Mouse (Mus musculus) hindbrain, postnatal 0 days (tissue): ENCODE measurements around the gene Rbm6. TPM values are rescaled to one million over a fixed set of nuclear protein-coding genes. Genes with fewer than 3 reads are reported as not detected.

Source experiments
- ATAC-seq: fragments of 200-750 bp; cut with Nextera tagmentation; 2 replicates; pipeline ENCODE4 v1.8.0; 2017; ENCODE audit warnings: mild to moderate bottlenecking, moderate TSS enrichment, moderate library complexity
- DNase-seq: peaks from one replicate; pipeline ENCODE4 v3.0.0-alpha.2; 2015; ENCODE audit warnings: low spot score
- H3K27ac ChIP-seq: fragments of 300-500 bp; sonication (generic); 2 replicates; pipeline ENCODE4 v1.5.1; 2014; ENCODE audit warnings: mild to moderate bottlenecking
- H3K27me3 ChIP-seq: fragments of 300-500 bp; sonication (generic); 2 replicates; pipeline ENCODE4 v1.6.1; 2014; ENCODE audit warnings: low read length, mixed read lengths; ENCODE audit not compliant: insufficient read depth
- H3K36me3 ChIP-seq: fragments of 300-500 bp; sonication (generic); 2 replicates; pipeline ENCODE4 v1.6.1; 2014; ENCODE audit warnings: low read length, mixed read lengths; ENCODE audit not compliant: insufficient read depth
- H3K4me1 ChIP-seq: fragments of 300-500 bp; sonication (generic); 2 replicates; pipeline ENCODE4 v1.6.1; 2014; ENCODE audit warnings: antibody characterized with exemption, low read length, mixed read lengths; ENCODE audit not compliant: insufficient read depth
- H3K4me2 ChIP-seq: fragments of 300-500 bp; sonication (generic); 2 replicates; pipeline ENCODE4 v1.6.1; 2014; ENCODE audit warnings: low read depth, mild to moderate bottlenecking, low read length, moderate library complexity, mixed read lengths
- H3K4me3 ChIP-seq: fragments of 300-500 bp; sonication (generic); 2 replicates; pipeline ENCODE4 v1.5.1; 2014; ENCODE audit warnings: low read length
- H3K9ac ChIP-seq: fragments of 300-500 bp; sonication (generic); replicated peaks from 2 replicates; pipeline ENCODE4 v1.6.1; 2014; ENCODE audit warnings: mild to moderate bottlenecking, low read length, moderate library complexity, mixed read lengths
- H3K9me3 ChIP-seq: fragments of 300-500 bp; sonication (generic); 2 replicates; pipeline ENCODE4 v1.6.1; 2016; ENCODE audit warnings: low read length, mixed read lengths
- CTCF ChIP-seq: IDR thresholded peaks from 2 replicates; pipeline ENCODE4 v1.5.1; 2016; ENCODE audit warnings: antibody characterized with exemption, control low read depth, low read depth
- WGBS: fragments of 180-500 bp; shearing (Covaris S2); extraction: QIAGEN DNeasy Blood & Tissue Kit; methylation state at CpG from one replicate; pipeline ENCODE4 v1.1.7; 2014; 5-methylcytosine and 5-hydroxymethylcytosine counted together
- polyA plus RNA-seq: library from polyadenylated mRNA; unstranded; fragments of >200 nt; fragmentation: Nextera tagmentation; extraction: Ambion mirVana; gene quantifications from 2 replicates; pipeline ENCODE4 v1.2.1, GENCODE M21; 2015
- total RNA-seq: library from RNA; depleted of rRNA; stranded (reverse); fragments of >200 nt; gene quantifications from 2 replicates; pipeline ENCODE4 v1.2.3, GENCODE M21; 2014

Gene Rbm6
- total and polyA plus RNA-seq, 2 experiments from 2014 or later: 55.0 to 62.3 TPM

- WGBS: 4% methylated on average over 44 of the region's 44 CpGs
- ATAC-seq: peak; percentile 67
- H3K27me3 ChIP-seq: no peaks in the 10 kb centered on the region
- H3K4me3 ChIP-seq: peak overlapping the region; percentile 37
- peak overlapping the region; percentile 59 for H3K4me2 ChIP-seq
- no peaks in the 10 kb centered on the region for H3K4me1 ChIP-seq
- H3K9ac ChIP-seq: peak overlapping the region; percentile 39
- H3K9me3 ChIP-seq: no peaks in the 10 kb centered on the region
- DNase-seq: peak; percentile 93
- peak overlapping the region; percentile 9; the same call in 1 of the 2 replicates for H3K27ac ChIP-seq
- TF ChIP-seq CTCF: peak; percentile 88
- no peaks in the 10 kb centered on the region; the same call in 1 of the 2 replicates for H3K36me3 ChIP-seq
Observed at GRCm38 (mm10) chr9:107900840-107901626, 28.0 kb upstream of the Rbm6 start.

- TF ChIP-seq CTCF: no peak
- Histone ChIP-seq H3K4me3 (no peak overlapping the region), H3K27me3 (no peaks in the 10 kb centered on the region), H3K9me3 (no peaks in the 10 kb centered on the region), H3K36me3 (no peaks in the 10 kb centered on the region; the same call in 1 of the 2 replicates), H3K4me1 (no peaks in the 10 kb centered on the region), H3K4me2 (no peak overlapping the region), H3K27ac (no peak overlapping the region), H3K9ac (no peak overlapping the region)
- ATAC-seq (no peak), DNase-seq (no peak)
- WGBS: 73% methylated on average over 12 of the region's 12 CpGs
Observed at GRCm38 (mm10) chr9:107899855-107900254, 26.8 kb upstream of the Rbm6 start.

DNA sequence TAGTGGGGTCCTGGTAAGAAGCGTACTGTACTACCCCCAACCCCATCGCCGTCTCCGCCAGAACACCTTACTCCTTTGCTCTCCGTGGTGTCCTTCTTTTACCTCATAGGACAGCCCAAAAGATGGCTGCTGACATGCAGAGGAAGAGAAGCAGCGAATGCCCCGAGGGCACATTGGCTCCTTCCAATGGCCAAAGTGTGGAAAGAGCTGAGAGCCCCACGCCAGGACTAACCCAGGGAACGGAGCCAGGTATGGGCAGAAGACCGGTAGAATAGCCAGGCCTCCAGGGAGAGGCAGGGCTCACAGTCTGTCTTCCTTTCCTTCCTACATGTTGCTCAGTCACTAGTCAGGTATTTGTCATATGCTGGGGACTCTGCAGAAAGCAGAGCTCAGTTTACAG, 25.5 kb upstream of the Rbm6 start:
- 86% methylated on average over 10 of the region's 10 CpGs for WGBS
- no peak for TF ChIP-seq CTCF
- no peak overlapping the region for H3K4me3 ChIP-seq
- H3K9ac ChIP-seq: no peak overlapping the region
- no peak overlapping the region for H3K4me2 ChIP-seq
- no peaks in the 10 kb centered on the region; the same call in 1 of the 2 replicates for H3K36me3 ChIP-seq
- ATAC-seq (no peak), DNase-seq (no peak)
- H3K27me3 ChIP-seq: no peaks in the 10 kb centered on the region
- H3K9me3 ChIP-seq: no peaks in the 10 kb centered on the region
- no peaks in the 10 kb centered on the region for H3K4me1 ChIP-seq
- no peak overlapping the region for H3K27ac ChIP-seq

DNA sequence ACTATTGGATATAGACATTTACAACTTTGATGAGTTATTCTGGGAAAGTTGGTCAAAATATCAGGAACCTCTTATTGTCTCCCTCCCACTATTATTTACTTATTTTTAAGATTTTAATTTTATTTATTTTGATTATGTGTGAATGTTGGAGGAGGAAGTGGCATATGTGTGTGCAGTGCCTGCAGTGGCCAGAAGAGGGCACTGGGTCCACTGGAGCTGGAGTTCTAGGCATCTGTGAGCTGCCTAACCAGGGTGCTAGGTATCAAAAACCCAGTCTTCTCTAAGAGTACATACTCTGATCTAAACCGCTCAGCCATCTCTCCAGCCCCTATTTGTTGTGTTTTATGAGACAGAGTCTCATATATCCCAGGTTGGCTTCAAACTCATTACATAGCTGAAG, 18.0 kb upstream of the Rbm6 start:
- ATAC-seq: no peak
- 94% methylated on average over 1 of the region's 1 CpGs for WGBS

DNA sequence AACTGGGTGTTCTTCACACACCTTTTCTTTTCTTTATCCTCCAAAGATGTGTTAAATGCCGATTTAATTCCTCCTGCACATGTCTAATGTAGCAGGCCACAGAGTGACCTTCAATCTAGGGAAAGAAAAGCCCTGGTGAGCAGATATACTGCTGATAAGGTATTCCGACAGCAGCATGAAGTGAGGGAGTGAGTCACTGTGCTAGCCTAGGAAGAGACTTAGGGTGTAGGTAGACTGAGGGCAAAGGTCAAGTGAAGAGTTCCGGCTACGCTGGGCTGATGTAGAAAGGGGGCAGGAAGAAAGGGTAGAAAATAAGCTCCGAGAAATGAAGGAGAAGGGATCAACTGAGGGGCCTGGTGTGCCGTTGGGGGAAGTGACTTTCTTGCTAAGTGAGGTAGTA, 17.2 kb upstream of the Rbm6 start:
- ATAC-seq: no peak
- no peaks in the 10 kb centered on the region for H3K9me3 ChIP-seq
- H3K27ac ChIP-seq: no peak overlapping the region
- H3K36me3 ChIP-seq: no peaks in the 10 kb centered on the region
- no peak overlapping the region for H3K4me3 ChIP-seq
- H3K27me3 ChIP-seq: no peaks in the 10 kb centered on the region
- no peak overlapping the region for H3K9ac ChIP-seq
- TF ChIP-seq CTCF: no peak
- no peak for DNase-seq
- H3K4me2 ChIP-seq: no peak overlapping the region
- no peaks in the 10 kb centered on the region; the same call in 1 of the 2 replicates for H3K4me1 ChIP-seq
- whole genome bisulfite sequencing: 86% methylated on average over 6 of the region's 6 CpGs

More for the DNA sequence above, 18.0 kb upstream of the Rbm6 start:
- H3K4me2 ChIP-seq: no peak overlapping the region
- DNase-seq: no peak
- H3K9ac ChIP-seq: no peak overlapping the region
- H3K36me3 ChIP-seq: no peaks in the 10 kb centered on the region
- H3K4me3 ChIP-seq: no peak overlapping the region
- TF ChIP-seq CTCF: peak; percentile 59
- H3K27me3 ChIP-seq: no peaks in the 10 kb centered on the region
- H3K9me3 ChIP-seq: no peaks in the 10 kb centered on the region
- H3K4me1 ChIP-seq: no peaks in the 10 kb centered on the region; the same call in 1 of the 2 replicates
- H3K27ac ChIP-seq: no peak overlapping the region

GRCm38 (mm10) chr9:107888267-107888850, 15.3 kb upstream of the Rbm6 start:
- Histone ChIP-seq H3K27ac (peak overlapping the region; percentile 79), H3K4me3 (peak overlapping the region; percentile 82), H3K9ac (peak overlapping the region; percentile 70), H3K4me1 (no peaks in the 10 kb centered on the region; the same call in 1 of the 2 replicates), H3K4me2 (peak overlapping the region; percentile 81), H3K9me3 (no peaks in the 10 kb centered on the region), H3K36me3 (no peaks in the 10 kb centered on the region), H3K27me3 (no peaks in the 10 kb centered on the region)
- WGBS: under 1% methylated on average over 18 of the region's 18 CpGs
- DNase-seq (peak; percentile 68), ATAC-seq (peak; percentile 87)
- TF ChIP-seq CTCF: no peak; the same call in 1 of the 2 replicates
